Mouse (Mus musculus): Measurements from ENCODE around the gene Zmiz1. TPM values are rescaled to one million over a fixed set of nuclear protein-coding genes. Genes with fewer than 3 reads are reported as not detected.
A peak's percentile ranks its signal among the peaks of the same experiment; 100 is the strongest.

Gene Zmiz1
- total and polyA plus RNA-seq, 2 experiments from 2014 or later, result 38.0 to 75.6 TPM

DNA sequence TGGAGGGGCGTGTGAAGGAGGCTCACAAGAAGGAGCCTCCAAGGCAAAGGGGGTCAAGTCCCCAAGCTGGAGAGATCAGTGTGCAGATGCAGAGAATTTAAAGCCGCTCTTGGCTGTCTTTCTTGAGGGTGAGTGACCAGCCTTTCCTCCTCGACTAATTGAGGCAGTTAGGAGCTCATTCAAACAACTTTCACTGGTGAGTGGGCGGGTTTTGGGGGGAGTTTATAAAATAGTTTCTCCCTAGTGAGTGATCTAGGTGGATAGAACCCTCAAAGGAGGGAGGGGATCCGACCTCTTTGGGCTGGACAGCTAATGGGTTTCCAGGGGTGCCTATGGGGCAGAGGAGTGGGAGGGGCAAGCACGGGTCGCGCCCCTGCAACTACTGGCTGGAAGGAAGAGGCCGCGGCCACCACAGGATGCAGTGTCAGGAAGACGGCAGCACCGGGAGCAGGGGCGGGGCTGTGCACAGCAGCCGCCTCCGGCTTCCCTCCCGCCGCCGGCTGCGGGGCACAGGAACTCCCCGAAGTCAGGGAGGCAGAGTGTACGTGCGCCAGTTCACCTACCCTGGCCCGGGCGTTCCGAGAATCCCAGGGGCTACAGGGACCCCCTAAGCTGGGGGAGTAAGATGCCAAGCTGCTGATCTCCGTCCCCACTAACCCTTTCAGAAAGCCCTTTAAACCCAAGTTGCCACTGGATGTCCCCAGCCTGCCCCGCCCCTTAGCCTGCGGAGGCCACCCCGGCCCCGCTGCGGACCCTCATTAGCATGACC lies 147.6 kb downstream of the Zmiz1 start:
- peak; percentile 10; the same call in 1 of the 2 replicates for ATAC-seq
- Histone ChIP-seq H3K36me3 (ENCODE audit: insufficient read depth) (no peaks in the 10 kb centered on the region), H3K9ac (peak overlapping the region; percentile 99), H3K4me2 (ENCODE audit: low read depth) (peak overlapping the region; percentile 99), H3K27ac (ENCODE audit: low read depth, low read length) (peak overlapping the region; percentile 99), H3K4me3 (ENCODE audit: low read depth, low read length) (peak overlapping the region; percentile 79), H3K4me1 (ENCODE audit: insufficient read depth) (peaks cover 28% of the 10 kb centered on the region), H3K9me3 (ENCODE audit: low read length) (no peaks in the 10 kb centered on the region), H3K27me3 (ENCODE audit: insufficient read depth, low read length) (no peaks in the 10 kb centered on the region)
- no peak for DNase-seq
- WGBS, result 3% methylated on average over 31 of the region's 31 CpGs
- no peak for TF ChIP-seq CTCF (IDR thresholded peaks at IDR 0.05; ENCODE audit: low read depth)

DNA sequence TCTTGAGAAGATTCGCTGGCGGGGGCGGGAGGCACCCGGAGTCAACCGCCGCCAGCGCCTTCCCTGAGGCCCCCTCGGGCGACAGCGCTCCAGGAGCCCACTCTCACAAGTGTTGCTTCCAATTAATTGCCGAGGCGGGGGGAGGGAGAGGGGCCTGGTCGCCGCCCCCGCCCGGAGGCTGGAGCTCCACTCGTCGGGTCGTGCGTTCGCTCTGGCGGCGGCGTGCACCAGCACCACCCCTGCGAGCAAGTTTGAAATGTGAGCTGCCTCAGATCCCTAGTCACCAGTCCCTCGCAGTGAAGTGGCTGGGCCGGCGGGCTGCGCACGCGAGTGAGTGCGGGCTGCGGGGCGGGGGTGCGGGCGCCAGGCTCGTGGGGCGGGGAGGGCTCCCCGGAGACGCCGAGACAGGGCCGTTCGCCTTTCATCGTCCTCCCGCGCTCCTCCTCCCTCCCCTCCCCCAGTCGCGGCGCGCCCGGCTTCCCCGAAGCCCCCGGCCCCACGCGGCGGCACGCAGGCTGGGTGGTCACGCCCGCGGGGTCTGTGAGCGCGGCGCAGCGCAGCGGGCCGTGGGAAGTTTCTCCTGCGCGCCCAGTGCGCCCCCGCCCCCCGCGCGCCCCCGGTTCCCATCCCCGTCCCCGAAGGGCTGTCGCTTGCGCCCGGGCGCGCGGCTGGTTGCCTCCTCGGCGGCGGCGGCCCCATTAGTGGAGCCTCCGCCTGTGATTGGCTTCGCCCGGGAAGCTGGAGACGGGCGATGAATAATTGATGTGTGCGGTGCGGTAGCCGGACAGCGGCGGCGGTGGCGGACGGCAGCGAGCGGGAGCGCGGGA lies 148.4 kb downstream of the Zmiz1 start:
- peak; percentile 25; the same call in 1 of the 2 replicates for TF ChIP-seq CTCF (IDR thresholded peaks at IDR 0.05; ENCODE audit: low read depth)
- ATAC-seq, result peak; percentile 80
- Histone ChIP-seq H3K4me1 (ENCODE audit: insufficient read depth) (peaks cover 32% of the 10 kb centered on the region), H3K27ac (ENCODE audit: low read depth, low read length) (peak overlapping the region; percentile 99), H3K36me3 (ENCODE audit: insufficient read depth) (no peaks in the 10 kb centered on the region), H3K9me3 (ENCODE audit: low read length) (no peaks in the 10 kb centered on the region), H3K4me2 (ENCODE audit: low read depth) (peak overlapping the region; percentile 99), H3K27me3 (ENCODE audit: insufficient read depth, low read length) (no peaks in the 10 kb centered on the region), H3K4me3 (ENCODE audit: low read depth, low read length) (peak overlapping the region; percentile 79), H3K9ac (peak overlapping the region; percentile 99)
- WGBS, result 2% methylated on average over 86 of the region's 103 CpGs
- peak; percentile 84 for DNase-seq

- peak; percentile 80 for DNase-seq
- Histone ChIP-seq H3K36me3 (ENCODE audit: insufficient read depth) (no peaks in the 10 kb centered on the region), H3K4me3 (ENCODE audit: low read depth, low read length) (peak overlapping the region; percentile 79), H3K4me2 (ENCODE audit: low read depth) (peak overlapping the region; percentile 99), H3K4me1 (ENCODE audit: insufficient read depth) (peaks cover 32% of the 10 kb centered on the region), H3K9ac (peak overlapping the region; percentile 99), H3K27me3 (ENCODE audit: insufficient read depth, low read length) (no peaks in the 10 kb centered on the region), H3K27ac (ENCODE audit: low read depth, low read length) (peak overlapping the region; percentile 99), H3K9me3 (ENCODE audit: low read length) (no peaks in the 10 kb centered on the region)
- peak; percentile 83 for ATAC-seq
- peak; percentile 4; the same call in 1 of the 2 replicates for TF ChIP-seq CTCF (IDR thresholded peaks at IDR 0.05; ENCODE audit: low read depth)
- 2% methylated on average over 48 of the region's 53 CpGs for WGBS
Measured at GRCm38 (mm10) chr14:25607968-25608491, 149.0 kb downstream of the Zmiz1 start.

GRCm38 (mm10) chr14:25608618-25609017 lies 149.6 kb downstream of the Zmiz1 start:
- TF ChIP-seq CTCF (IDR thresholded peaks at IDR 0.05; ENCODE audit: low read depth), result no peak
- no peak for DNase-seq
- H3K36me3 ChIP-seq (ENCODE audit: insufficient read depth), result no peaks in the 10 kb centered on the region
- peak; percentile 19; the same call in 1 of the 2 replicates for ATAC-seq
- H3K4me2 ChIP-seq (ENCODE audit: low read depth), result peak overlapping the region; percentile 99
- peaks cover 32% of the 10 kb centered on the region for H3K4me1 ChIP-seq (ENCODE audit: insufficient read depth)
- H3K9me3 ChIP-seq (ENCODE audit: low read length), result no peaks in the 10 kb centered on the region
- H3K4me3 ChIP-seq (ENCODE audit: low read depth, low read length), result peak overlapping the region; percentile 79
- WGBS, result 7% methylated on average over 4 of the region's 4 CpGs
- H3K27me3 ChIP-seq (ENCODE audit: insufficient read depth, low read length), result no peaks in the 10 kb centered on the region
- H3K9ac ChIP-seq, result peak overlapping the region; percentile 99
- peak overlapping the region; percentile 99 for H3K27ac ChIP-seq (ENCODE audit: low read depth, low read length)

DNA sequence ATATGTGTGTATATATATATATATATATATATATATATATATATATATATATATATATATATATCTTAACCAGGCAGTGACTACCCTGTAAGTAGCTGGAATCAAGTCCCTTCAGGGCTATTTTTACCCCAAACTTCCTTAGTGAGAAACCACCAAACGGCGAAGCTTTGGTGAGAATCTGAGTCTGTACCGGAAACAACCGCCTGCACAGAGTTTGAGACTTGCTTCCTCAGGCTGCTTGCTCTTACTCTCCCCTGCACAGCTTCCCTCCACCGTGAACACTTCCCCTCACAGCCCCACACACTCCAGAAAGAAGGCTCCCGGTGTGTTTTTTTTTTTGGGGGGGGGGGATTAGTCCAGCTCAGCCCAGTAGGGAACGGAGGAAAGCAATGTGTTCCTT lies 150.4 kb downstream of the Zmiz1 start:
- ATAC-seq (no peak), DNase-seq (peak; percentile 51)
- Histone ChIP-seq H3K4me1 (ENCODE audit: insufficient read depth) (peaks cover 32% of the 10 kb centered on the region), H3K9me3 (ENCODE audit: low read length) (no peaks in the 10 kb centered on the region), H3K9ac (peak overlapping the region; percentile 22; the same call in 1 of the 2 replicates), H3K4me2 (ENCODE audit: low read depth) (peak overlapping the region; percentile 99), H3K36me3 (ENCODE audit: insufficient read depth) (no peaks in the 10 kb centered on the region), H3K4me3 (ENCODE audit: low read depth, low read length) (peak overlapping the region; percentile 27), H3K27me3 (ENCODE audit: insufficient read depth, low read length) (no peaks in the 10 kb centered on the region), H3K27ac (ENCODE audit: low read depth, low read length) (no peak overlapping the region)
- TF ChIP-seq CTCF (IDR thresholded peaks at IDR 0.05; ENCODE audit: low read depth), result no peak
- 45% methylated on average over 7 of the region's 7 CpGs for WGBS

GRCm38 (mm10) chr14:25610396-25611158 lies 151.6 kb downstream of the Zmiz1 start:
- no peaks in the 10 kb centered on the region for H3K27me3 ChIP-seq (ENCODE audit: insufficient read depth, low read length)
- H3K4me3 ChIP-seq (ENCODE audit: low read depth, low read length), result peak overlapping the region; percentile 27
- H3K36me3 ChIP-seq (ENCODE audit: insufficient read depth), result no peaks in the 10 kb centered on the region
- DNase-seq (no peak), ATAC-seq (no peak)
- peaks cover 32% of the 10 kb centered on the region for H3K4me1 ChIP-seq (ENCODE audit: insufficient read depth)
- peak overlapping the region; percentile 45 for H3K9ac ChIP-seq
- 26% methylated on average over 14 of the region's 14 CpGs for WGBS
- 0 out of 2 replicates have a peak overlapping the region, but pooled peaks have one; percentile 29 for H3K27ac ChIP-seq (ENCODE audit: low read depth, low read length)
- no peak for TF ChIP-seq CTCF (IDR thresholded peaks at IDR 0.05; ENCODE audit: low read depth)
- H3K9me3 ChIP-seq (ENCODE audit: low read length), result no peaks in the 10 kb centered on the region
- peak overlapping the region; percentile 99 for H3K4me2 ChIP-seq (ENCODE audit: low read depth)
